Mouse (Mus musculus): Measurements from ENCODE around the gene Gli2. TPM values are rescaled to one million over a fixed set of nuclear protein-coding genes. Genes with fewer than 3 reads are reported as not detected.

The Gli2 gene
- polyA plus RNA-seq, 1 experiment, result 0.65 TPM

GRCm38 (mm10) chr1:119015108-119015507 lies 38.3 kb downstream of the Gli2 start:
- no peak overlapping the region for H3ac ChIP-seq (ENCODE audit: control insufficient read depth, insufficient read length)
- H3K27me3 ChIP-seq (ENCODE audit: control insufficient read depth, insufficient read depth, insufficient read length), result peaks cover 5% of the 10 kb centered on the region
- no peak for TF ChIP-seq POLR2A (IDR thresholded peaks at IDR 0.05; ENCODE audit: insufficient read length, low read depth)
- no peaks in the 10 kb centered on the region for H3K79me2 ChIP-seq (ENCODE audit: control insufficient read depth, insufficient read depth)
- H3K36me3 ChIP-seq (ENCODE audit: control insufficient read depth, insufficient read depth), result no peaks in the 10 kb centered on the region
- H3K4me2 ChIP-seq (ENCODE audit: low read depth), result no peak overlapping the region
- no peak overlapping the region for H3K4me3 ChIP-seq

- Histone ChIP-seq H3ac (ENCODE audit: control insufficient read depth, insufficient read length) (no peak overlapping the region), H3K4me2 (ENCODE audit: low read depth) (no peak overlapping the region), H3K79me2 (ENCODE audit: control insufficient read depth, insufficient read depth) (no peaks in the 10 kb centered on the region), H3K36me3 (ENCODE audit: control insufficient read depth, insufficient read depth) (no peaks in the 10 kb centered on the region), H3K27me3 (ENCODE audit: control insufficient read depth, insufficient read depth, insufficient read length) (no peaks in the 10 kb centered on the region), H3K4me3 (no peak overlapping the region)
- TF ChIP-seq E2F4 (IDR thresholded peaks at IDR 0.05; ENCODE audit: insufficient read depth) (no peak), TCF3 (IDR thresholded peaks at IDR 0.05; ENCODE audit: insufficient read length, low read depth) (no peak), TCF12 (IDR thresholded peaks at IDR 0.05; ENCODE audit: insufficient read depth, poor library complexity, severe bottlenecking) (no peak), SRF (IDR thresholded peaks at IDR 0.05; ENCODE audit: control insufficient read depth, insufficient read length, low read depth) (no peak), REST (IDR thresholded peaks at IDR 0.05; ENCODE audit: insufficient read depth, insufficient read length) (no peak), MAX (IDR thresholded peaks at IDR 0.05; ENCODE audit: low read depth) (no peak), CEBPB (IDR thresholded peaks at IDR 0.05; ENCODE audit: insufficient read depth, poor library complexity, severe bottlenecking) (no peak), POLR2A (IDR thresholded peaks at IDR 0.05; ENCODE audit: insufficient read length, low read depth) (no peak), MYOG (IDR thresholded peaks at IDR 0.05; ENCODE audit: control insufficient read depth in 1 of 3, insufficient read depth in 1 of 3, insufficient read length in 2 of 3, low read depth in 2 of 3) (no peak), MYOD1 (IDR thresholded peaks at IDR 0.05; ENCODE audit: control insufficient read depth in 1 of 3, insufficient read length in 2 of 3, low read depth in 2 of 3) (no peak), POLR2AphosphoS2 (IDR thresholded peaks at IDR 0.05; ENCODE audit: insufficient read length, low read depth) (no peak), USF1 (IDR thresholded peaks at IDR 0.05; ENCODE audit: low read depth) (no peak)
Observed at GRCm38 (mm10) chr1:119008949-119009348, 44.5 kb downstream of the Gli2 start.

DNA sequence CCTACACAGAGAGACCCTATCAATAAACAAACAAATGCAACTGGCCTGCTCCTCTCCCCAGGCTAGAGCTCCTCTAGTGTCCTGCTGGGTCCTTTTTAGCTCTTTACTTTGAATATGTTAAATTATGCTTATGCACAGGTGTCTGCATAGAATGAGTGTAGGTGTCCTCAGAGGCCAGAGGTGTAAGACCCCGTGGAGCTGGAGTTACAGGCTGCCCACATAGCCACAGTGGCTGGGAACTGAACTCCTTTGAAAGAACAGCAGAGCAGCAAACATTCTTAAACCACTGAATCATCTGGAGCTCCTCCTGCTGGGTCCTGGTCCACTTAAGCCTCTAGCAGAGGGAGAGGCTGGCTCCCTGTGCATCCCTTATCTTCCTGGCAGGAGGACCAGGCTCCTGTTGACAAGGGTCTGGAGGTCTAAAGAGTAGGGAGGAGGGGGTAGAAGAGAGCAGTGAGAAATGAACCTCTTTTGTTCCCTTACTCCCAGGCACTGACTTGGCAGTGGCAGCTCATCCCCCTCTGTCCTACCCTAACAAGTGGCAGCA lies 49.5 kb downstream of the Gli2 start:
- no peaks in the 10 kb centered on the region for H3K27me3 ChIP-seq (ENCODE audit: control insufficient read depth, insufficient read depth, insufficient read length)
- no peak overlapping the region for H3ac ChIP-seq (ENCODE audit: control insufficient read depth, insufficient read length)
- no peaks in the 10 kb centered on the region for H3K79me2 ChIP-seq (ENCODE audit: control insufficient read depth, insufficient read depth)
- no peak overlapping the region for H3K4me2 ChIP-seq (ENCODE audit: low read depth)
- TF ChIP-seq TCF3 (IDR thresholded peaks at IDR 0.05; ENCODE audit: insufficient read length, low read depth) (no peak), POLR2A (IDR thresholded peaks at IDR 0.05; ENCODE audit: insufficient read length, low read depth) (no peak), MAX (IDR thresholded peaks at IDR 0.05; ENCODE audit: low read depth) (no peak), REST (IDR thresholded peaks at IDR 0.05; ENCODE audit: insufficient read depth, insufficient read length) (no peak), TCF12 (IDR thresholded peaks at IDR 0.05; ENCODE audit: insufficient read depth, poor library complexity, severe bottlenecking) (no peak), POLR2AphosphoS2 (IDR thresholded peaks at IDR 0.05; ENCODE audit: insufficient read length, low read depth) (no peak), MYOD1 (IDR thresholded peaks at IDR 0.05; ENCODE audit: control insufficient read depth in 1 of 3, insufficient read length in 2 of 3, low read depth in 2 of 3) (no peak), SRF (IDR thresholded peaks at IDR 0.05; ENCODE audit: control insufficient read depth, insufficient read length, low read depth) (no peak), CEBPB (IDR thresholded peaks at IDR 0.05; ENCODE audit: insufficient read depth, poor library complexity, severe bottlenecking) (no peak), USF1 (IDR thresholded peaks at IDR 0.05; ENCODE audit: low read depth) (no peak), MYOG (IDR thresholded peaks at IDR 0.05; ENCODE audit: control insufficient read depth in 1 of 3, insufficient read depth in 1 of 3, insufficient read length in 2 of 3, low read depth in 2 of 3) (no peak), E2F4 (IDR thresholded peaks at IDR 0.05; ENCODE audit: insufficient read depth) (no peak)
- H3K4me3 ChIP-seq, result no peak overlapping the region
- no peaks in the 10 kb centered on the region for H3K36me3 ChIP-seq (ENCODE audit: control insufficient read depth, insufficient read depth)

DNA sequence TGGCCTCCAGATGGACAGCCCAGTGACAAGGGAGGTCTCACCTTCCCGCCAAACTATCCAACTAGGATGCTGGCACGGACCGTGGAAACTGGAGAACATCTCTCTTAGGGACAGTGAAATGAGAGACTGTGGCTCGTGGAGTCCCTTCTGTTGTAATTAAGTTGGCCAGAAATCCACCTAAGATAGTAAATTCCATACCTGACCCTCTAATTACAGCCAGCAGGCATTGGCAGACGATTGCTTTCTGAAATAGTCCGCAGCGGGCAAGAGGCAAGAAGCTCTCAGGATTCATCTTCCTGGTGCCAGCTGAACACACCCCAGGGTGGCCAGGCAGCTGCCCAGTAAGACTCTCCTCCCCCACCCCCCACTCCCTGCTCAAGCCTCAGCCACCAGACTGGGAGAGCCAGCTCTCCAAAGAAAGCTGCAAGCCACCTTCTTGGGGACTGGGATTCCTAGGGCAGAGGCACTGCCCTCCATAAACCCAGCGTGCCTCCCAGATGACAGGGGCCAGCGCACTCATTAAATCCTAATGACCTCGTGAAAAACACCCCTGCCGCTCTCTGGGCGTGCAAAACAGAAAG lies 51.9 kb downstream of the Gli2 start:
- Histone ChIP-seq H3K4me3 (no peak overlapping the region), H3K36me3 (ENCODE audit: control insufficient read depth, insufficient read depth) (no peaks in the 10 kb centered on the region)

More for the DNA sequence above, 51.9 kb downstream of the Gli2 start:
- TF ChIP-seq TCF12 (IDR thresholded peaks at IDR 0.05; ENCODE audit: insufficient read depth, poor library complexity, severe bottlenecking) (no peak), MYOD1 (IDR thresholded peaks at IDR 0.05; ENCODE audit: control insufficient read depth in 1 of 3, insufficient read length in 2 of 3, low read depth in 2 of 3) (no peak), POLR2A (IDR thresholded peaks at IDR 0.05; ENCODE audit: insufficient read length, low read depth) (no peak), REST (IDR thresholded peaks at IDR 0.05; ENCODE audit: insufficient read depth, insufficient read length) (no peak), MAX (IDR thresholded peaks at IDR 0.05; ENCODE audit: low read depth) (no peak), SRF (IDR thresholded peaks at IDR 0.05; ENCODE audit: control insufficient read depth, insufficient read length, low read depth) (no peak), USF1 (IDR thresholded peaks at IDR 0.05; ENCODE audit: low read depth) (no peak), POLR2AphosphoS2 (IDR thresholded peaks at IDR 0.05; ENCODE audit: insufficient read length, low read depth) (no peak), CEBPB (IDR thresholded peaks at IDR 0.05; ENCODE audit: insufficient read depth, poor library complexity, severe bottlenecking) (no peak), E2F4 (IDR thresholded peaks at IDR 0.05; ENCODE audit: insufficient read depth) (no peak), MYOG (IDR thresholded peaks at IDR 0.05; ENCODE audit: control insufficient read depth in 1 of 3, insufficient read depth in 1 of 3, insufficient read length in 2 of 3, low read depth in 2 of 3) (no peak), TCF3 (IDR thresholded peaks at IDR 0.05; ENCODE audit: insufficient read length, low read depth) (no peak)
- Histone ChIP-seq H3K79me2 (ENCODE audit: control insufficient read depth, insufficient read depth) (no peaks in the 10 kb centered on the region), H3K4me2 (ENCODE audit: low read depth) (no peak overlapping the region), H3ac (ENCODE audit: control insufficient read depth, insufficient read length) (no peak overlapping the region), H3K27me3 (ENCODE audit: control insufficient read depth, insufficient read depth, insufficient read length) (no peaks in the 10 kb centered on the region)

All from myocyte (in vitro differentiated cells).